Mouse (Mus musculus) heart, postnatal 25 days (tissue): ENCODE data around the gene Rhox3g. TPM values are rescaled to one million over a fixed set of nuclear protein-coding genes. Genes with fewer than 3 reads are reported as not detected.
"Not testable (repeated sequence)": the region's sequence is repeated elsewhere in the genome, so short reads cannot be mapped to it uniquely, and the experiment has no call there.

Source experiments
- DNase-seq: peaks from one replicate; pipeline ENCODE4 v3.0.0; 2022; ENCODE audit warnings: low spot score
- intact Hi-C: fragments of 180-260 bp; cut with DNase I; formaldehyde crosslinking; loops from one replicate; pipeline ENCODE4 v1.15.1; 2025
- total RNA-seq, 2 experiments: library from RNA; stranded (reverse); gene quantifications; 2 replicates each; pipeline ENCODE4 v1.2.3; 2021

The Rhox3g gene
- total RNA-seq: not detected

DNA sequence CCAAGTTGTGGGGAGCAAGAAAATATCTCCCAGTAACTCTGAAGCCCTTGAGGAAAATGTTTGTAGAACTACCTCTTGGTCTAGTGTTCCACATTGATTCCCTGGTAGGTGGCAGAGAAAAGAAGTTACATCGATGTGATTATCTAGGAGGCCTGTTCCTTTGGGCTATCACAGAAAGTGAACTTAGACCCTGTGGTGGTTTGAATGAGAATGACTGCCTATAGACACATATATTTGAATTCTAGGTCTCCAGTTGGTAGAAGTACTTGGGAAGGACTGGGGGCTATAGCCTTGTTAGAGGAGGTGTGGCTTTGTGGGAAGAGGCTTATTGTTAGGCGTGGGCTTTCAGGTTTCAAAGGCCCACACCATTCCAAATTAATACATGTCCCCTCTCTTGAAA is at the start of gene Rhox3g:
TSS of gene Rhox3g (minus strand) at position 101 of the 400 bp plus-strand sequence.
- DNase-seq, intact Hi-C loops: not testable (repeated sequence)

DNA sequence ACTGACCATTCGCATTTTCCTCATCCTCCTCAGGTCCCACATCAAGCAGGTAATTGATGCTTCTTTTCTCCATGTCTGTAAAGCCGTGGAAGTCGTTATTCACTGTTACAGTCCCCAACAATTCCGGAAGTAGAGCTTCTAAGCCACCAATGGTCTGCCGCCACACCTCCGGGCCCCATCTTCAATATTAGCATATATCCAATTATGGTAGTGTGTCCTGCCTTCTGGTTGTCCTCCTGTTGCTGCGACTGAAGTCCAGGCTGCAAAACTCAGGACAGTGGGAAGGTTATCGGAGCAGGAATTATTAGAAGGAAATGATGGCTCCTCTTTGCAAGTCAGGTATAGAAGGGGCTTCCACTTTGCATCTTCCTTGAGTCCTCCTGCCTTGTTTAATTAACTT is 44.8 kb upstream of the Rhox3g start, which contains the start of gene Rhox2h:
TSS of gene Rhox2h (minus strand) at position 101 of the 400 bp plus-strand sequence.
- intact Hi-C loops, DNase-seq: not testable (repeated sequence)

DNA sequence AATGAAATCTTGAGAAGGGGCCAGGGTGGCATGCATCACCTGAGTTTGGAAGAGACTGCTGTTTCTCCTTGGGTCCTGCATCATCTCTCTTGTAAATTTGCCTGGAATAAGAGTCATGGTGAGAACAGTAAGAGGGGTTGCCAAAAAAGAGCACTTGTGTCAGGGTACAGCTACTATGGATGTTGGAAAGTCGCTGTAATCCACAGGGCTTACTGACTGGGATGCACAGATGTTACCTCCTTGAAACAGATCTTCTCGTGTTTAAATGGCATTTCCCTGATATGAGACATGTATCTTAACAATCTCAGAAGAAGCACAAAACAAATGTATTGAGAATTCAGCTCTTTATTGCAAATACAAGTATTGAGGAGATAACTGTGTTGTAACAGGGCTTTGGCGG is 40.3 kb upstream of the Rhox3g start, which contains the start of gene Rhox3h:
TSS of gene Rhox3h (minus strand) at position 101 of the 400 bp plus-strand sequence.
- intact Hi-C loops, DNase-seq: not testable (repeated sequence)

DNA sequence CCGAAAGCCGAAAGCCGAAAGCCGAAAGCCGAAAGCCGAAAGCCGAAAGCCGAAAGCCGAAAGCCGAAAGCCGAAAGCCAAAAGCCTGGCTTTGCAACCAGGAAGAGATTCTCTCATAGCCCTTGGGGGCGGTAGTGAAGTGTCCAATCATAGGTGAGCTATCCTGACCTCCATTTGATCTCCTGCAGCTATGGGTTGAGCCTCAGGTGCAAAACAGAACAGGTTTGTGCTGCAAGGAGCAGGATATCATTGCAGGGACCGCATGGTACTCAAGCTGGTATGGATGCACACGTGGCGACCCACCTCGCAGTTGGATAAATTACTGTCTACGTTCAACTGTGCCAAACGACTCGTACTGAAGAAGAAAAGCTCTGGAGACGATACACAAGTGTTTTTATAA is 22.8 kb upstream of the Rhox3g start, which contains the start of gene Rhox4g:
TSS of gene Rhox4g (minus strand) at position 101 of the 400 bp plus-strand sequence.
- DNase-seq, intact Hi-C loops: not testable (repeated sequence)

DNA sequence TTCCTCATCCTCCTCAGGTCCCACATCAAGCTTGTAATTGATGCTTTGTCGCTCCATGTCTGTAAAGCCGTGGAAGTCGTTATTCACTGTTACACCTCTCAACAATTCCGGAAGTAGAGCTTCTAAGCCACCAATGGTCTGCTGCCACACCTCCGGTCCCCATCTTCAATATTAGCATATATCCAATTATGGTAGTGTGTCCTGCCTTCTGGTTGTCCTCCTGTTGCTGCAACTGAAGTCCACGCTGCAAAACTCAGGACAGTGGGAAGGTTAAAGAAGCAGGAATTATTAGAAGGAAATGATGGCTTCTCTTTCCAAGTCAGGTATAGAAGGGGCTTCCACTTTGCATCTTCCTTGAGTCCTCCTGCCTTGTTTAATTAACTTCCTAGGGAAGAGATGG is 15.0 kb upstream of the Rhox3g start, which contains the start of gene Rhox2g:
TSS of gene Rhox2g (minus strand) at position 101 of the 400 bp plus-strand sequence.
- intact Hi-C loops, DNase-seq: not testable (repeated sequence)

DNA sequence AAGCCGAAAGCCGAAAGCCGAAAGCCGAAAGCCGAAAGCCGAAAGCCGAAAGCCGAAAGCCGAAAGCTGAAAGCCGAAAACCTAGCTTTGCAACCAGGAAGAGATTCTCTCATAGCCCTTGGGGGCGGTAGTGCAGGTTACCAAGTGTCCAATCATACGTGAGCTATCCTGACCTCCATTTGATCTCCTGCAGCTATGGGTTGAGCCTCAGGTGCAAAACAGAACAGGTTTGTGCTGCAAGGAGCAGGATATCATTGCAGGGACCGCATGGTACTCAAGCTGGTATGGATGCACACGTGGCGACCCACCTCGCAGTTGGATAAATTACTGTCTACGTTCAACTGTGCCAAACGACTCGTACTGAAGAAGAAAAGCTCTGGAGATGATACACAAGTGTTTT is 20.8 kb downstream of the Rhox3g start, which contains the start of gene Rhox4f:
TSS of gene Rhox4f (minus strand) at position 101 of the 400 bp plus-strand sequence.
- intact Hi-C loops, DNase-seq: not testable (repeated sequence)

DNA sequence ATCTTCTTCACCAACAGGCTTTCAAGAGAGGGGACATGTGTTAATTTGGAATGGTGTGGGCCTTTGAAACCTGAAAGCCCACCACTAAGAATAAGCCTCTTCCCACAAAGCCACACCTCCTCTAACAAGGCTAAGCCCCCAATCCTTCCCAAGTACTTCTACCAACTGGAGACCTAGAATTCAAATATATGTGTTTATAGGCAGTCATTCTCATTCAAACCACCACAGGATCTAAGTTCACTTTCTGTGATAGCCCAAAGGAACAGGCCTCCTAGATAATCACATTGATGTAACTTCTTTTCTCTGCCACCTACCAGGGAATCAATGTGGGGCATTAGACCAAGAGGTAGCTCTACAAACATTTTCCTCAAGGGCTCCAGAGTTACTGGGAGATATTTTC is 47.7 kb downstream of the Rhox3g start, which contains the start of gene Rhox3f:
TSS of gene Rhox3f (plus strand) at position 301 of the 400 bp plus-strand sequence.
- intact Hi-C loops, DNase-seq: not testable (repeated sequence)

Other genes starting within 250 kb of the Rhox3g start
- not detected for gene Rhox3a2, start 248.6 kb downstream of the Rhox3g start, total RNA-seq
- gene Rhox4a2, start 237.8 kb downstream of the Rhox3g start, total RNA-seq: not detected
- not detected for gene Rhox2b, start 216.5 kb downstream of the Rhox3g start, total RNA-seq
- gene Rhox4b, start 196.1 kb downstream of the Rhox3g start, total RNA-seq: not detected
- gene Rhox2c, start 174.9 kb downstream of the Rhox3g start, total RNA-seq: not detected
- not detected for gene Rhox3c, start 170.0 kb downstream of the Rhox3g start, total RNA-seq
- gene Rhox4c, start 148.3 kb downstream of the Rhox3g start, total RNA-seq: not detected
- not detected for gene Rhox2d, start 135.2 kb downstream of the Rhox3g start, total RNA-seq
- gene Rhox4d, start 114.3 kb downstream of the Rhox3g start, total RNA-seq: not detected
- not detected for gene Rhox2e, start 98.2 kb downstream of the Rhox3g start, total RNA-seq
- gene Rhox3e, start 86.6 kb downstream of the Rhox3g start, total RNA-seq: not detected
- gene Rhox4e, start 71.2 kb downstream of the Rhox3g start, total RNA-seq: not detected
- gene Rhox2f, start 57.2 kb downstream of the Rhox3g start, total RNA-seq: not detected
- not detected for gene Rhox3f, start 47.6 kb downstream of the Rhox3g start, total RNA-seq
- not detected for gene Rhox4f, start 20.9 kb downstream of the Rhox3g start, total RNA-seq
- gene Rhox2g, start 14.9 kb upstream of the Rhox3g start, total RNA-seq: not detected
- gene Rhox4g, start 22.7 kb upstream of the Rhox3g start, total RNA-seq: not detected
- not detected for gene Rhox3h, start 40.2 kb upstream of the Rhox3g start, total RNA-seq
- gene Rhox2h, start 44.7 kb upstream of the Rhox3g start, total RNA-seq: not detected
- 1 to 10 TPM in 1 of 2 experiments, under 1 TPM in 1; 0.73 to 2.1 TPM for gene Rhox5, start 176.2 kb upstream of the Rhox3g start, total RNA-seq
- not detected for gene Rhox6, start 198.3 kb upstream of the Rhox3g start, total RNA-seq
- not detected for gene Rhox7a, start 203.1 kb upstream of the Rhox3g start, total RNA-seq